Mouse (Mus musculus): Measurements from ENCODE around the gene Gm16485. TPM values are rescaled to one million over a fixed set of nuclear protein-coding genes. Genes with fewer than 3 reads are reported as not detected.

Gm16485 gene
- polyA plus RNA-seq (2014; fragmentation: Nextera tagmentation; extraction: Ambion mirVana), result 0.44 and 0.76 TPM in 2 replicates

DNA sequence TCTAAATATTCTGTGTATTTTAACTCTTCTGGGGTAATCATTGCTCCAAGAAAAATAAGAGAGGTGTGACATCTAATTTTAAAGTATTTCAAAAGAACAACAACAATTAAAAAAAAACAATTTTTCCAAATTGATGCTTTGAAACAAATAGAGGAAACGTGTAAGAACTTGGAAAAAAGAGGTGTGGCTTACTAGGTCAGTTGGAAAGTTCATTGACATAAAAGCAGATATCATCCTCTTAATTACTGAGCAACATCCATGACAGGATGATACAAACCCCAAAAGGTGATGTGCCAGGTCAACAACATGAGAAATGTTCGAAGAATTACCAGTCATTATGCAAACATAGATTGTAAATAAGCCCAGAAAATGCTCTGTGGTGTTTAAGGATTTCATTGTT lies at the start of gene Gm16485:
Gene Gm16485, plus strand, starts transcription at position 301 of the 400 bp plus-strand sequence.
- H3K27me3 ChIP-seq (ENCODE audit: control insufficient read depth, insufficient read depth, low read length), result no peaks in the 10 kb centered on the region
- H3K36me3 ChIP-seq (replicated peaks; ENCODE audit: control insufficient read depth, insufficient read depth), result no peaks in the 10 kb centered on the region
- H3K4me1 ChIP-seq (replicated peaks; ENCODE audit: control insufficient read depth, insufficient read depth, low read length), result no peaks in the 10 kb centered on the region
- ATAC-seq (ENCODE audit: low FRiP score) (no peak), DNase-seq (ENCODE audit: low spot score) (no peak)
- no peak within 1 kb of the TSS for H3K4me3 ChIP-seq (replicated peaks; ENCODE audit: low read length)
- no peak within 1 kb of the TSS for H3K27ac ChIP-seq
- no peak within 1 kb of the TSS for H3K9ac ChIP-seq
- H3K9me3 ChIP-seq (ENCODE audit: control insufficient read depth, low read length), result no peaks in the 10 kb centered on the region
- WGBS, result 86% methylated on average over 2 of the region's 2 CpGs
- no peak within 1 kb of the TSS for H3K4me2 ChIP-seq (replicated peaks)

DNA sequence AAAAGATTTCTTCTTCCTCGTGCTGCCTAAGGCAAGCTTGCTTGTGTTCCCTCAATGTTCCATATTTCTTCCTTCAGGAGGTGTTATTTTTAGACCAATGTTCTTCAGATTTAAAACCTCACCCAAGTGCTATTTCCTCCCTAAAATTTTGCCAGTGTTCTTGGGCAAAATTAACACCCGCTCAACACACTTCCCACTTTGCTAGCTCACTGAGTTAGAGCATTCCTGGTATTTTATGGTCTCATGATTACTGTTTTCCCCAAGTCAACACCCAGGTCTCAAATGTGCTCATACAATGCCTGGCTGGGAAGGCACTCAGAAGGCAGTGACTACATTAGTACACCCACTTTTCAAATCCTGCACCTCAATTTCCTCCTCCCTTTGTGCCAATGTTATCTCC lies 44.0 kb upstream of the Gm16485 start:
- H3K4me3 ChIP-seq (replicated peaks; ENCODE audit: low read length), result no peak overlapping the region
- ATAC-seq (ENCODE audit: low FRiP score) (no peak), DNase-seq (ENCODE audit: low spot score) (no peak)
- no peaks in the 10 kb centered on the region for H3K4me1 ChIP-seq (replicated peaks; ENCODE audit: control insufficient read depth, insufficient read depth, low read length)
- no peaks in the 10 kb centered on the region for H3K9me3 ChIP-seq (ENCODE audit: control insufficient read depth, low read length)
- no peak overlapping the region for H3K9ac ChIP-seq
- H3K27ac ChIP-seq, result no peak overlapping the region
- H3K36me3 ChIP-seq (replicated peaks; ENCODE audit: control insufficient read depth, insufficient read depth), result no peaks in the 10 kb centered on the region
- no peaks in the 10 kb centered on the region for H3K27me3 ChIP-seq (ENCODE audit: control insufficient read depth, insufficient read depth, low read length)
- 88% methylated on average over 2 of the region's 2 CpGs for WGBS
- no peak overlapping the region for H3K4me2 ChIP-seq (replicated peaks)

DNA sequence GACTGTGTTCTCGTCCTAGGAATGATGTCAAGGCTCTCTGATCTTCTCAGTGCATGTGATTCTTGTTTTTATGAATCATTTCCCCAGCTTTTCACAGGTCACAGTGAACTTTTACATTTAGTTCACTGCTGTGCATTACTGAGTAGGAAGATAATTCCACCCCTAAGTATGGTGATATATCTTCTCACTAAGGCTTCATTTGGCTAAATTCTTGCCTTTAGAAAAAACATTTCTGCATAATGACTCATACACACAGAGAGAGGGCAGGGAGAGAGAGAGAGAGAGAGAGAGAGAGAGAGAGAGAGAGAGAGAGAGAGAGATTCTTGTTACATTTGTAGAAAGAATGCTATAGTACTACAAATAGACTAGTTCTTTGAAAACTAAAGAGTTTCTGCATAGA lies 33.8 kb upstream of the Gm16485 start:
- no peak overlapping the region for H3K9ac ChIP-seq
- no peak overlapping the region for H3K27ac ChIP-seq
- H3K4me2 ChIP-seq (replicated peaks), result no peak overlapping the region
- ATAC-seq (ENCODE audit: low FRiP score), result no peak
- H3K4me3 ChIP-seq (replicated peaks; ENCODE audit: low read length), result no peak overlapping the region
- H3K4me1 ChIP-seq (replicated peaks; ENCODE audit: control insufficient read depth, insufficient read depth, low read length), result no peaks in the 10 kb centered on the region
- 51% methylated on average over 1 of the region's 1 CpGs for WGBS
- H3K36me3 ChIP-seq (replicated peaks; ENCODE audit: control insufficient read depth, insufficient read depth), result no peaks in the 10 kb centered on the region
- H3K9me3 ChIP-seq (ENCODE audit: control insufficient read depth, low read length), result no peaks in the 10 kb centered on the region; the same call in 1 of the 2 replicates
- no peak for DNase-seq (ENCODE audit: low spot score)
- no peaks in the 10 kb centered on the region for H3K27me3 ChIP-seq (ENCODE audit: control insufficient read depth, insufficient read depth, low read length)

DNA sequence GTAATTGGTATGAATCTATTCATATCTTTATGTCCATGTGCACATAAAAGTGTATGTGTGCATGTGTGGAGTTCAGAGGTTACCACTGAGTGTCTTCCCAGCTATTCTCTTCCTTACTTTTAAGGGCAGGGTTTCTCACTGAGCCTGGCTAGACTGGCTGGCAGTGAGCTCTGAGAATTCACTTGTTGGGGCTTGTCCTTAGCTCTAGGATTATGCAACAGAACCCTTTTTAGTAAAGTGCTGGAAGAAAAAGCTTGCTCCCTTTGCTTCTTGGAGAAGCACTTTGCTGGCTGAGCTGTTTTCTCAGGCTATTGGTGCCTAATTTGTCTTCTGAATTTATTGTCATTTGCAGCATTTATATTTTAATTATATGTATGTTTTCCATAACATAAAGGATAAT lies 18.3 kb upstream of the Gm16485 start:
- ATAC-seq (ENCODE audit: low FRiP score), result no peak
- Histone ChIP-seq H3K36me3 (replicated peaks; ENCODE audit: control insufficient read depth, insufficient read depth) (no peaks in the 10 kb centered on the region), H3K9ac (no peak overlapping the region), H3K27ac (no peak overlapping the region), H3K9me3 (ENCODE audit: control insufficient read depth, low read length) (no peaks in the 10 kb centered on the region), H3K4me1 (replicated peaks; ENCODE audit: control insufficient read depth, insufficient read depth, low read length) (no peaks in the 10 kb centered on the region), H3K4me3 (replicated peaks; ENCODE audit: low read length) (no peak overlapping the region), H3K4me2 (replicated peaks) (no peak overlapping the region), H3K27me3 (ENCODE audit: control insufficient read depth, insufficient read depth, low read length) (no peaks in the 10 kb centered on the region)
- no peak for DNase-seq (ENCODE audit: low spot score)

DNA sequence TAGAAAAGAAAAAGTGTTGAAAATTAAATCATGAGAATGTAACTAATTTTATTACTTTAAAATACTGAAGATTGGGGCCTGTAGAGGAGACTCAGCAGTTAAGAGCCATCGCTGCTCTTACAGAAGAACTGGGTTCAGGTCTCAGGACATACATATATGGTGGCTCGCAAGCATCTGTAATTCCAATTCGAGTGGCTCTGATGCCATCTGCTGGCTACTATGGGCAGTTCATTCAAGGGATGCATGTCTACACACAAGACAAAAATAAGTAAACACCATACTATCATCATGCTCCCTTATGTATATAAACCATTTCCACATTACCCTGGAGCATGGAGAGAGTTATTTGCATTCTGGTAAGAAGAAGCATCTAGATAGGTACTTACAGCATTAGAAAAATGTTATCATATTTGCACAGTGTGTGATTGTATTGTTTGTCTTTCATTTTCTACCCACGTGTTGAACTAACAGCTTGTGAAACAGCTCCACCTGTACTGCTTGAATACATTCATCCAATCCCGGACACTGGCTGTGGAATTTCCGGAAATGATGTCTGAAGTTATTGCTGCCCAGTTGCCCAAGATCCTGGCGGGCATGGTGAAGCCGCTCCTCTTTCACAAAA lies 7.0 kb upstream of the Gm16485 start:
- Histone ChIP-seq H3K9me3 (ENCODE audit: control insufficient read depth, low read length) (no peaks in the 10 kb centered on the region), H3K4me2 (replicated peaks) (no peak overlapping the region), H3K4me3 (replicated peaks; ENCODE audit: low read length) (no peak overlapping the region), H3K4me1 (replicated peaks; ENCODE audit: control insufficient read depth, insufficient read depth, low read length) (no peaks in the 10 kb centered on the region), H3K9ac (no peak overlapping the region), H3K27me3 (ENCODE audit: control insufficient read depth, insufficient read depth, low read length) (no peaks in the 10 kb centered on the region), H3K36me3 (replicated peaks; ENCODE audit: control insufficient read depth, insufficient read depth) (0 out of 2 replicates have a peak, but pooled peaks cover 7% of the 10 kb centered on the region), H3K27ac (no peak overlapping the region)
- ATAC-seq (ENCODE audit: low FRiP score) (no peak), DNase-seq (ENCODE audit: low spot score) (peak; percentile 65)
- WGBS, result 68% methylated on average over 8 of the region's 8 CpGs

DNA sequence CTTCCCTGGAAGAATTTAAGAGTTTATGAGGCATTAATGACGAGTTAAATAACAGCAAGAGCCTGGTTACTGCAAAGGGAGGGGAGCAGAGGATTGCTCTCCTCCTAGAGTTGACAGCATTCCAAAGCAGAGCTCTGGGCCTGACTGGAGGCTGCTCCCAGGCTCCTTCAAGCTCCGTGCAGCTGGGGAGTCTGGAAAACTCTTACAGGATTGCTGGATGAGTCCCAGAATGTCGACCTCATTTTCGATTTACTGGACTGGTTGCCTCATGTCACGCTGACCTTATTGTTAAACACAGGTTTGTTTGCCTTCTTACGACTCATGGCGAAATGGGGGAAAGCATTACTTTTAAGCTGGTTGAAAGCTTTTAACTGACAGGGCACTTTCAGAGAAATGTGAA lies 1.4 kb upstream of the Gm16485 start:
- no peak overlapping the region for H3K27ac ChIP-seq
- no peaks in the 10 kb centered on the region for H3K27me3 ChIP-seq (ENCODE audit: control insufficient read depth, insufficient read depth, low read length)
- H3K4me2 ChIP-seq (replicated peaks), result no peak overlapping the region
- H3K4me1 ChIP-seq (replicated peaks; ENCODE audit: control insufficient read depth, insufficient read depth, low read length), result no peaks in the 10 kb centered on the region
- H3K9ac ChIP-seq, result no peak overlapping the region
- no peaks in the 10 kb centered on the region for H3K9me3 ChIP-seq (ENCODE audit: control insufficient read depth, low read length)
- 77% methylated on average over 7 of the region's 7 CpGs for WGBS
- ATAC-seq (ENCODE audit: low FRiP score), result no peak
- H3K4me3 ChIP-seq (replicated peaks; ENCODE audit: low read length), result no peak overlapping the region
- no peak for DNase-seq (ENCODE audit: low spot score)
- no peaks in the 10 kb centered on the region for H3K36me3 ChIP-seq (replicated peaks; ENCODE audit: control insufficient read depth, insufficient read depth)

DNA sequence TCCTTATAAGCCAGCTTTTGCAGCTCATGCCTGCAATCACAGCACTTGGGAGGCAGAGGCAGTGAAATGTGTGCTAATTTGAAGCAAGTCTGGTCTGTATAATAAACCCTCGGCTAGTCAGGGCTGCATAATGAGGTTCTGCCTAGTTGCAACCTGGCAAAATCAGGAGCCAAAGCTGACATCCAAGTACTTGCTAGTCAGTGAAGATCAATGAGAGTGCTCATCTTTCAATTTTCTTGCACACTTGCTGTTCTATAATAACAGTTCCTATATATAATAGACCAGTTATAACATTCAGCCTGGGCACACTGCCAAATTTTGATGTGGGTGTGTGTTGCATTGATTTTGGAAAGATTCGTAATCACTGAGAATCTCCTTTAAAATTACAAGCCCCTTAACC lies 6.2 kb downstream of the Gm16485 start:
- no peaks in the 10 kb centered on the region for H3K4me1 ChIP-seq (replicated peaks; ENCODE audit: control insufficient read depth, insufficient read depth, low read length)
- no peak overlapping the region for H3K9ac ChIP-seq
- no peak overlapping the region for H3K27ac ChIP-seq
- H3K27me3 ChIP-seq (ENCODE audit: control insufficient read depth, insufficient read depth, low read length), result no peaks in the 10 kb centered on the region
- H3K9me3 ChIP-seq (ENCODE audit: control insufficient read depth, low read length), result no peaks in the 10 kb centered on the region
- ATAC-seq (ENCODE audit: low FRiP score) (no peak), DNase-seq (ENCODE audit: low spot score) (no peak)
- H3K4me2 ChIP-seq (replicated peaks), result no peak overlapping the region
- no peaks in the 10 kb centered on the region for H3K36me3 ChIP-seq (replicated peaks; ENCODE audit: control insufficient read depth, insufficient read depth)
- H3K4me3 ChIP-seq (replicated peaks; ENCODE audit: low read length), result no peak overlapping the region
- 50% methylated on average over 2 of the region's 2 CpGs for WGBS

DNA sequence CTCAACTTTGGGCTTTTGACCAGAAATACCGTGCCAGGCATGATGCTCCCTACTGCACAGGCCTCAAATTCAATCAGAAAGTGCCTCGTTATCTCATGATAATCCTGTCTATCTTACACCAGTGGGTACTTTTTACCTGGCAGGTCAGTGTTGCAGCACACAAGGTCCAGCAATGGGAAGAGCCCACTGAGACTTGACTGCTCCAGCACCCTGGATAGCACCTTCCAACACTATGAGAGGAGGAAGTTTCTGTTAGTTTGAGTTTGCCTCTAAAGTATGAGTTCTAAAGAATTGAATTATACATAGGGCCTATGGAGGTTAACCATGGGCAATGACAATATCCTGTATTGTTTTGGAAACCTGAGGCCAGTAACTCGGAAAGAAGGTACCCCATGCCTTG lies 10.7 kb downstream of the Gm16485 start:
- no peak for DNase-seq (ENCODE audit: low spot score)
- H3K9ac ChIP-seq, result no peak overlapping the region
- H3K4me1 ChIP-seq (replicated peaks; ENCODE audit: control insufficient read depth, insufficient read depth, low read length), result no peaks in the 10 kb centered on the region
- H3K4me2 ChIP-seq (replicated peaks), result no peak overlapping the region
- WGBS, result 81% methylated on average over 3 of the region's 3 CpGs
- H3K9me3 ChIP-seq (ENCODE audit: control insufficient read depth, low read length), result no peaks in the 10 kb centered on the region
- no peaks in the 10 kb centered on the region for H3K27me3 ChIP-seq (ENCODE audit: control insufficient read depth, insufficient read depth, low read length)
- no peak overlapping the region for H3K4me3 ChIP-seq (replicated peaks; ENCODE audit: low read length)
- no peak overlapping the region for H3K27ac ChIP-seq
- ATAC-seq (ENCODE audit: low FRiP score), result no peak
- H3K36me3 ChIP-seq (replicated peaks; ENCODE audit: control insufficient read depth, insufficient read depth), result no peaks in the 10 kb centered on the region

DNA sequence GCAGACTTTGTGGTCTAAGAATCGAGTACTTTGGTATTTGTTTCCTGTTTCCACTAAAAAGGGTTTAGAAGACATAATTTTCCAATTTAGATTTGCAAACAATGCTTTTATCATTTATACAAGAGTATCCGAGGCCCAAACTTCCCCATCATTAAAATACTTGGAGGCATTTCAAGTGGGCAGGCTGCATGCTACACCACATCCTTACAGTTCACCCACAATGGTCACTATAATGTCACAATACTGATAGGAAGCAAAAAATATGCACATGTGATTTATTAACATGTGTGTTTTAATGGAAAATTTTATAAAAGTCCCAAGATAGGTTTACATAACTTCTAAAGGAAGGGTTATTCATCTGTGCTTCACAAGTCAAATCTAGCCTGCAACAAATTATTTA lies 24.9 kb downstream of the Gm16485 start:
- Histone ChIP-seq H3K9me3 (ENCODE audit: control insufficient read depth, low read length) (no peaks in the 10 kb centered on the region), H3K9ac (no peak overlapping the region), H3K4me3 (replicated peaks; ENCODE audit: low read length) (no peak overlapping the region), H3K4me1 (replicated peaks; ENCODE audit: control insufficient read depth, insufficient read depth, low read length) (no peaks in the 10 kb centered on the region), H3K36me3 (replicated peaks; ENCODE audit: control insufficient read depth, insufficient read depth) (no peaks in the 10 kb centered on the region), H3K4me2 (replicated peaks) (no peak overlapping the region), H3K27ac (no peak overlapping the region), H3K27me3 (ENCODE audit: control insufficient read depth, insufficient read depth, low read length) (no peaks in the 10 kb centered on the region)
- 90% methylated on average over 2 of the region's 2 CpGs for WGBS
- ATAC-seq (ENCODE audit: low FRiP score) (no peak), DNase-seq (ENCODE audit: low spot score) (no peak)

DNA sequence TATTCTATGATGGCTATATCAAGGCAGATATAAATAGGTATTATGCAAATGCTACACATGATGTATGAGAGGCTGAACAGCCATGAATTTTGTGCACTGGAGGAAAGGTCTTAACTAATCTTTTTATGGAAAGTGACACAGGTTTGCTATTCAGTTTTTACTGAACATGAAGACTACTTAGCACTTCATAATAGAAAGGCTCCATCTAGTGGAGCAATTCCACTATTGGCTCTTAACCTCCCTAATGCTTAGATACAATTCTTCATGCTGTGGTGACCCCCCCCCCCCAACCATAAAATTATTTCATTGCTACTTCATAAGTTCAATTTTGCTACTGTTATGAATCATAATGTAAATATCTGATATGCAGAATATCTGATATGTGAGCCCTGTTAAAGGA lies 29.6 kb downstream of the Gm16485 start:
- H3K4me1 ChIP-seq (replicated peaks; ENCODE audit: control insufficient read depth, insufficient read depth, low read length), result no peaks in the 10 kb centered on the region
- H3K27me3 ChIP-seq (ENCODE audit: control insufficient read depth, insufficient read depth, low read length), result no peaks in the 10 kb centered on the region
- DNase-seq (ENCODE audit: low spot score), result no peak
- no peak overlapping the region for H3K9ac ChIP-seq
- 0 out of 2 replicates have a peak, but pooled peaks cover 4% of the 10 kb centered on the region for H3K36me3 ChIP-seq (replicated peaks; ENCODE audit: control insufficient read depth, insufficient read depth)
- no peak for ATAC-seq (ENCODE audit: low FRiP score)
- no peaks in the 10 kb centered on the region for H3K9me3 ChIP-seq (ENCODE audit: control insufficient read depth, low read length)
- H3K27ac ChIP-seq, result no peak overlapping the region
- H3K4me3 ChIP-seq (replicated peaks; ENCODE audit: low read length), result no peak overlapping the region
- no peak overlapping the region for H3K4me2 ChIP-seq (replicated peaks)
